Mouse (Mus musculus): ENCODE data around the gene Fermt3.
A peak's percentile ranks its signal among the peaks of the same experiment; 100 is the strongest.
"Not testable (repeated sequence)": the region's sequence is repeated elsewhere in the genome, so short reads cannot be mapped to it uniquely, and the experiment has no call there.

Fermt3 gene

GRCm38 (mm10) chr19:7019191-7019590, at the start of gene Fermt3:
Gene Fermt3, minus strand, starts transcription at chr19:7019469.
- DNase-seq (ENCODE audit: low spot score) = peak; percentile 87

- peak; percentile 67 for DNase-seq (ENCODE audit: low spot score)
Observed at GRCm38 (mm10) chr19:7068136-7068535, 48.9 kb upstream of the Fermt3 start.

GRCm38 (mm10) chr19:7067344-7068050, 48.2 kb upstream of the Fermt3 start:
- no peak for DNase-seq (ENCODE audit: low spot score)

GRCm38 (mm10) chr19:7066828-7067342, 47.6 kb upstream of the Fermt3 start:
- DNase-seq (ENCODE audit: low spot score) = no peak

- DNase-seq (ENCODE audit: low spot score) = peak; percentile 39
Observed at GRCm38 (mm10) chr19:7066034-7066827, 47.0 kb upstream of the Fermt3 start.

GRCm38 (mm10) chr19:7064571-7064970, 45.3 kb upstream of the Fermt3 start:
- peak; percentile 76 for DNase-seq (ENCODE audit: low spot score)

GRCm38 (mm10) chr19:7062916-7063315, 43.6 kb upstream of the Fermt3 start:
- no peak for DNase-seq (ENCODE audit: low spot score)

GRCm38 (mm10) chr19:7062110-7062509, 42.8 kb upstream of the Fermt3 start:
- no peak for DNase-seq (ENCODE audit: low spot score)

GRCm38 (mm10) chr19:7058541-7058940, 39.3 kb upstream of the Fermt3 start:
- DNase-seq (ENCODE audit: low spot score) = no peak

- peak; percentile 41 for DNase-seq (ENCODE audit: low spot score)
Observed at GRCm38 (mm10) chr19:7057722-7058207, 38.5 kb upstream of the Fermt3 start.

- DNase-seq (ENCODE audit: low spot score) = no peak
Observed at GRCm38 (mm10) chr19:7057126-7057721, 38.0 kb upstream of the Fermt3 start.

GRCm38 (mm10) chr19:7056248-7057087, 37.2 kb upstream of the Fermt3 start, which contains the start of gene Macrod1:
Gene Macrod1, plus strand, starts transcription at chr19:7056810.
- DNase-seq (ENCODE audit: low spot score) = peak; percentile 80

- no peak for DNase-seq (ENCODE audit: low spot score)
Observed at GRCm38 (mm10) chr19:7055173-7055572, 35.9 kb upstream of the Fermt3 start.

- DNase-seq (ENCODE audit: low spot score) = no peak
Observed at GRCm38 (mm10) chr19:7054772-7055171, 35.5 kb upstream of the Fermt3 start.

GRCm38 (mm10) chr19:7053382-7053781, 34.1 kb upstream of the Fermt3 start:
- DNase-seq (ENCODE audit: low spot score) = not testable (repeated sequence)

GRCm38 (mm10) chr19:7044706-7045105, 25.4 kb upstream of the Fermt3 start:
- no peak for DNase-seq (ENCODE audit: low spot score)

GRCm38 (mm10) chr19:7044279-7044678, 25.0 kb upstream of the Fermt3 start:
- DNase-seq (ENCODE audit: low spot score) = no peak

GRCm38 (mm10) chr19:7041171-7041570, 21.9 kb upstream of the Fermt3 start:
- DNase-seq (ENCODE audit: low spot score) = no peak

- DNase-seq (ENCODE audit: low spot score) = peak; percentile 48
Observed at GRCm38 (mm10) chr19:7040637-7041130, 21.4 kb upstream of the Fermt3 start.

- peak; percentile 99 for DNase-seq (ENCODE audit: low spot score)
Observed at GRCm38 (mm10) chr19:7039841-7040636, 20.8 kb upstream of the Fermt3 start, which contains the start of gene Stip1. Gene Stip1, minus strand, starts transcription at chr19:7039967.
